Mouse (Mus musculus): ENCODE measurements around the gene Esf1. TPM values are rescaled to one million over a fixed set of nuclear protein-coding genes. Genes with fewer than 3 reads are reported as not detected.
"Not testable (repeated sequence)": the region's sequence is repeated elsewhere in the genome, so short reads cannot be mapped to it uniquely, and the experiment has no call there.

Esf1 gene
- total RNA-seq, 2 experiments from 2014 or later: 21.0 to 21.8 TPM

DNA sequence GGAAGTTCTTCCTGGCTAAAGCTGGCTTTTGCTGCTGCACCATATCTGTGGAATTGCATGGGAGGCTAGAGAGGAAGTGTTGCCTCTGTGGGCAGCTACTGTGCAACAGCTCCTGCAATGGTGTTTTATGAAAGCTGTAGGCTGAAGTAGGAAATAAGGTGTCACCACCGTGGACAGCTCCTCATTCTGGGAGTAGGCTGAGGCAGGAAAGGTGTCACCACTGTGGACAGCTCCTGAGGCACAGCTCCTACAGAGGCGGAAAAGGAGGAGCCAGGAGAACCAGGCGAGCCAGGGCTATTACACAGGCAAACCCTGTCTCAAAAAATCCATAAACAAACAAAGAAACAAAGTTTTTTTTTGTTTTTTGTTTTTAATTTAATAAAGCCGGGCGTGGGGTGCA lies 74.3 kb downstream of the Esf1 start:
- no peak for DNase-seq

DNA sequence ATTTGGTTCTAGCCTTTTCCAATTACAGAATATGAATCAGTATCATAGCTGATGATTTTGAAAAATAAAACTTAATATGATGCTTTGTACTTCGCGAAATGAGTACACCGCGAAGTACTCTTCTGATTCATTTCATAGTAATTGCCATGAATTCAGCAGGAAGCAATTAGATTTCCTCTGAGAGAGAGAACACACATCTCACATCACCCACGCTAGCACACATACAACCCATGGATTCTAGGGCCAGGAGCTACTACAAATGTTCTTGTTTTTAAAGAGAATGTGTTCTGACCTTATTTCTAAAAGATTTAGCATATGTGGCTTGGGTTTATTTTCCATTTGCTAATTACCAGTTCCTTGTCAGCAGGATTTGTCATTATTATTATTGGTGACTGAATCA lies 76.9 kb downstream of the Esf1 start:
- DNase-seq: no peak

DNA sequence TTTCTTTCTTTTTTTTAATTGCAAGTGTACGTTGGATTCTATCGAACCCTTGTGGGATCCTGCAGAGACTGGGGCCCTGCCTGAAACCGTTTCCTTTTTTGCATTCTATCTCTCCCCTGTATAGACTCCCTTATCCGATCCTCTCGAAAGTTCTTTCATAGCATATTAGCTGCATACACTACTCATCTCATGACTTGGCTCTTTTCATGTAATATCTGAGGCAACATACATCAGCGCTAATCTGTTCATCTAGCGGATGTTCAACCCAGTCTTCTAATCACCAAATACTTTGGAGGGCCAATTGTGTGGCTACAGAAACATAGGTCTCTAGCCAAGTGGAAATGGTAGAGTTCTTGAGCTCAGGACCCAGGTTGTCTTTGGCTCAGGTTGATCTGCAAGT lies 86.1 kb downstream of the Esf1 start:
- DNase-seq: no peak

DNA sequence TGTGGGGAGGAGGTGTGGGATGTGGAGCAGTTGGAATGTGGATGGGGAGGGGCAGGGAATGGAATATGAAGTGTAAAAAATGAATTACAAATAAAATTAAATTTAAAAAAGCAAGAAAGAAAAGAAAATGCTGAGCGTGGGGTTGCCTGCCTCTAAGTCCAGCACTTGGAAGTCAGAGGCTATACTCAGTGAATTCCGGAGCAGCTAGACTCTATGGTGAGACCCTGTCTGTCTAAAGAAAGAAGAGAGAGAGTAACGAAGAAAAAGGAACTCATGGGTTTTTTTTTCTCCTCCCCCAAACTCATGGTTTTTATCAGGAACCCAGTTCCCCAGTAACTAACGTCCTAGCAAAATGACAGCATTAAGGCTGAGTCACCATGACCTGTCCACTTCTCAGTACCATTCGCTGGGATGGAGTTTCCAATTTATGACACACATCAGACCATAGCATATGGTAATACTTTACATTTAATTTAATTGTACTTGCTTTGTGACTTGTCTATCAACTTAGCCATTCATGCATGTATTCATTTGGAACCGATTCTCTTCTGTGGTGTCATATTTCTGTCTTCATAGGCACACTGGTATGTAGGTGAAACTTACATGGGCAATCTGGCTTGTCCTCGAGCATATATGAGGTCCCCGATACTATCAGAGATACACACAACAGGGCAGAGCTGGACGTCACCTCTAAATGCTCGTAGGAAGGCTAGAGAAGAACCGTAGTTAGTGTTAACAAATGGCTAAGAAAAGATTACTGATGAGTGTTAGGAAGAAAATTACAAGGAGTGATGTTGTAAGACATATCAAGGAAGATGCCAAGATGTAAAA lies 89.4 kb downstream of the Esf1 start:
- DNase-seq: no peak

DNA sequence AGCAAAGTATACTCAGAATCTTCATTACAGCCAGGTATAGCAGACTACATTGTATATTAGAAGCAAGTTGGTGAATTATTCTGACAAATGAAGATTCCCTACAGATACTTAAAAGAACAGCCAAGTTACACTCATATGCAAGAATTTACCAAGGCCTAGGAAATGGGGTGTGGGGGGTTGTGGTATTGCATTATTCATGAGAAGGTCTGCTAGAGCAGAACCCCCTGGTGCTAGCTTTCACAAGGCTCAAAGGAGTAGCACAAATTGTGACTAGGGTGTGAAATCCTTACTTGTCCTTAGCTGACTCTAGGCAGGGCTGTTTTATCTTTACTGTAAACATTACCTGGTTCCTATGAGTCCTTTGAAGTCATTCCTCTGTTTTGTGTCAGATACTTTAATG lies 91.1 kb downstream of the Esf1 start:
- DNase-seq: not testable (repeated sequence)

DNA sequence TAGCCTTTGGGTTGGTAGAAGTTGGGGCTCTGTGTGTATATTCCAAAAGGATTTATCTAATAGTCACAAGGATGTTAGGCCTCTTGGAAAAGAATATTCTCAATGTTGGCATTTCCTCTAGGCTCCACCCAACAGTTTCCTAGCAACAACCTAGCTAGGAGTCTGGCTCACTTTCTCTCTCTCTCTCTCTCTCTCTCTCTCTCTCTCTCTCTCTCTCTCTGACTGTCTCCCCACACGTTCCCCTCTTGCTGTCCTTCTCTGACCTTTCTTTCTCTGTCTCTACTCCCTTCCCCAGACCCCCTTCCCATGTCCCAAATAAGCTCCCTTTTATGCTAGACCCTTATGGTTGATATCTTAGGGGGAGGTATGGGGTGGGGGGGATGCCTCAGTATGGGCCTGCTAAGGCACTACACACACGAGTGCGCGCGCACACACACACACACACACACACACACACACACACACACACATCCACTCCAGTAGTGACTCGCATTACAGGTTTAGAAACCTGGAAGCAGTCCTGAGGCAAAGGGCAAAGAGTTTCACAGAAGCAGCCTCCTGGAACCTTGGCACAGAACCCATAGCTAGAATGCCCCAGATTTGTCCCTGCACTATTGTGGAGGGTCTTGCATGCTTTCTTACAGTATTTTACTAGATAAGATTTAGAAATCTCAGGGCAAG lies 91.6 kb downstream of the Esf1 start:
- DNase-seq: no peak

DNA sequence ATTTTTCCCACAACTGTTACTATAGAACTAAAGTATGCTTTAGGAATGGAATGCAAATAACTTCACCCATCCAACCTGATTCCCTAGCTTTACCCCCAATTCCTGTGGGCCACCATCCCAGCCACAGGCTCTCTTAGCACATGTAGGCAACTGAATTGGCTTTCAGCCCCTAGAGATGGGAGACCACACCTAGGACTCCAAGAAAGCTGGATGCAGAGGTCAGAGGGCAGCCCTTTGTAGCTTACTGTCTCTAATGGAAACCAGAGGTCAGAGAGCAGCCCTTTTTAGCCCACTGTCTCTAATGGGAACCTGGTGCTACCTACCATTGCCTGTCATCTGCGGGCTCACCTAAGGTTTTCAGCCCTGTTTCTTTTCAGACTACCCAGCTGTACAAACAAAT lies 92.9 kb downstream of the Esf1 start:
- no peak for DNase-seq

DNA sequence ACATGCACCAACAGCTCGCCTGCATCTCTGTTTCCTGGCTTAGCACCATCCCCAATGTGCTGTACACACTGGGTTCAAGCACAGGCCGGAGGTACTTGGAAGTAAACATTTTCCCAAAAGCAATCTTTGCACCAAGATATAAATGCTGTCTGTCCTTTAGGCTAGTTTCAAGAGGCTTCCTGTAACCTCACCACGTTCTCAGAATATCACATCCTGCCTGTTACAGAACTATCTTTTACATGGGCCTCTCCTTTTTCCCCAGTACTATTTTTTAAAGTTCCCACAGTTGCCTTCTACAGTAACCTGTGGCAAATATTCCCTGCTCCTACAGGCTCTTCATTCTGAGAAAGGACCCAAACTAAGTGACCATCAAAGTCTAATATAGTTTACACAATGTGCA lies 95.2 kb downstream of the Esf1 start:
- DNase-seq: no peak

Other genes with a start within 250 kb of the Esf1 start
- gene Tasp1, start 103.8 kb downstream of the Esf1 start, total RNA-seq (2021): 10 to 100 TPM in 1 of 2 experiments, 1 to 10 TPM in 1; 9.5 to 11.1 TPM
- not detected for gene Gm17374, start 18.5 kb downstream of the Esf1 start, total RNA-seq (2021)
- 10 to 100 TPM; 20.4 to 28.6 TPM for gene Ndufaf5, start 85 bp upstream of the Esf1 start, total RNA-seq (2021)
- not detected for gene Sel1l2, start 219.1 kb upstream of the Esf1 start, total RNA-seq (2021)
- 1 to 10 TPM; 7.9 to 9.5 TPM for gene Macrod2, start 224.7 kb upstream of the Esf1 start, total RNA-seq (2021)